Mouse (Mus musculus): Measurements from ENCODE around the gene Drd4. TPM values are rescaled to one million over a fixed set of nuclear protein-coding genes. Genes with fewer than 3 reads are reported as not detected.

Drd4 gene
- polyA plus RNA-seq, 1 experiment from 2014 or later = 1.0 TPM

DNA sequence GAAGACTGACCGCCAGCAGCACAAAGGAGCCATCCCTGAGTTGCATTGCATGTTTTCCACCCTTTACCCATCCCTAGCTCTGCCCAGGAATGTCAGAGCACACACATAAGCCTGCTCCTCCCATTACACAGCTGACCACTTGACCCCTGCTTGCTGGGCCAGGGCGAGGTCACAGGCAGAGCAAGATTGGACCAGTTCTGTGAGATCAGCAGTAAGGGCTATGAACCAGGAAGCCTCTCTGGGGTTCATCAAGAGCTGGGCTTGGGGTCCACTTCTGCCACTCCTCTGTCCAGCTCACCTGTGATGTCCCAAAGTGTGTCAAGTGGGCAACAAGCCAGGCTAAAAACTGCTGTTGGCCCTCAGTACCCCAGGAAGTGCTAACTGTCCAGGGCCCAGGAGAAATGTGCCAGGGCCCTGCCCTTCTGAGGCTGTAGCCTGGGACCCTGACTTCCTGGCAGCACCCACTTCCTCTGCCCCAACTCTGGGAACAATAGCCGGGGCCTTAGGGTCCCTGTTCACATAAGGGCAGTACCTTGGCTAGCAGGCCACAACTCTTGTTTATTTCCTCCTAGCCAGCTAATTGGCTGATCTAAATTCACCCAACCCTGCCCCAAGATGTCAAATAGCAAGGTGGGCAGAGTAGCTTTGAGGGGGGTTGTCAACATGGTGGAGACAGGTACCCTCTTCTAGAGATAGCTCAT lies 46.1 kb downstream of the Drd4 start:
- TF ChIP-seq CTCF (IDR thresholded peaks at IDR 0.05; ENCODE audit: low read depth) = no peak
- Histone ChIP-seq H3K4me3 (ENCODE audit: low read depth, low read length) (0 out of 2 replicates have a peak overlapping the region, but pooled peaks have one; percentile 29), H3K36me3 (ENCODE audit: insufficient read depth) (peaks cover 19% of the 10 kb centered on the region), H3K4me1 (ENCODE audit: insufficient read depth) (no peaks in the 10 kb centered on the region; the same call in 1 of the 2 replicates), H3K9me3 (ENCODE audit: low read depth, low read length) (no peaks in the 10 kb centered on the region), H3K27me3 (ENCODE audit: insufficient read depth, low read length) (no peaks in the 10 kb centered on the region; the same call in 1 of the 2 replicates), H3K27ac (ENCODE audit: low read depth) (no peak overlapping the region), H3K4me2 (peak overlapping the region; percentile 56; the same call in 1 of the 2 replicates), H3K9ac (no peak overlapping the region)
- ATAC-seq (ENCODE audit: insufficient read depth) = no peak
- WGBS = 55% methylated on average over 3 of the region's 3 CpGs
- no peak for DNase-seq

DNA sequence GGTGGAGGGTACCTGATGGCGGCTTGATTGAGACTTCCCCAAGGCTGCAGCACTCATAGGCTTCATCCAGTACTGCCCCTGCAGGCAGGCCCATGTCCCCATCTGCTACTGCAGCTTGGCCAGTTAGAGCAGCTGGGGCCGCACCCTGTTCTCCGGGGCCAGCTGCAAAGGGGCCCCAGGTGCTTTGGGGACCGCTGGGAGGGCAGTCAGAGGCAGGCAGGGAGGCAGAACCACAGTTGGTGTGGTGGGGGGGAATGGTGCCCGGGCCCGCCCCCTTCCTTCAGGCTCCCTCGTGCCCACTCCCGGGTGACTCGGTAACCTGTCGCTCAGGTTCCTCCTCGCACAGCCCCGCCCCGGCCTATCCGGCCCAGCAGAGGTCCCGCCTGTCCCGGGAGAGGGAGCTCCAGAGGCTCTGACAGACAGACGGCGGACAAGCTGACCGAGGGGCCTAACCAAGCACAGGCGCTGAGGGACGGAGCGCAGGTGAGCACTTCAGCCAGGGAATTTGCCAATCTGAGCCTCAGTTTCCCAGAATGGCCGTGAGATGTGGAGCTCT lies 46.8 kb downstream of the Drd4 start, which contains the start of gene Eps8l2:
TSS of gene Eps8l2 (plus strand) at position 305 of the 556 bp plus-strand sequence.
- 4% methylated on average over 23 of the region's 23 CpGs for WGBS
- Histone ChIP-seq H3K4me1 (ENCODE audit: insufficient read depth) (no peaks in the 10 kb centered on the region; the same call in 1 of the 2 replicates), H3K36me3 (ENCODE audit: insufficient read depth) (peaks cover 13% of the 10 kb centered on the region; the same call in 1 of the 2 replicates), H3K27me3 (ENCODE audit: insufficient read depth, low read length) (no peaks in the 10 kb centered on the region; the same call in 1 of the 2 replicates), H3K4me2 (peak within 1 kb of the TSS; percentile 56), H3K27ac (ENCODE audit: low read depth) (peak within 1 kb of the TSS; percentile 71; the same call in 1 of the 2 replicates), H3K4me3 (ENCODE audit: low read depth, low read length) (peak within 1 kb of the TSS; percentile 29), H3K9me3 (ENCODE audit: low read depth, low read length) (no peaks in the 10 kb centered on the region), H3K9ac (peak within 1 kb of the TSS; percentile 50)
- DNase-seq (peak; percentile 61), ATAC-seq (ENCODE audit: insufficient read depth) (peak; percentile 84)
- TF ChIP-seq CTCF (IDR thresholded peaks at IDR 0.05; ENCODE audit: low read depth) = peak; percentile 40

DNA sequence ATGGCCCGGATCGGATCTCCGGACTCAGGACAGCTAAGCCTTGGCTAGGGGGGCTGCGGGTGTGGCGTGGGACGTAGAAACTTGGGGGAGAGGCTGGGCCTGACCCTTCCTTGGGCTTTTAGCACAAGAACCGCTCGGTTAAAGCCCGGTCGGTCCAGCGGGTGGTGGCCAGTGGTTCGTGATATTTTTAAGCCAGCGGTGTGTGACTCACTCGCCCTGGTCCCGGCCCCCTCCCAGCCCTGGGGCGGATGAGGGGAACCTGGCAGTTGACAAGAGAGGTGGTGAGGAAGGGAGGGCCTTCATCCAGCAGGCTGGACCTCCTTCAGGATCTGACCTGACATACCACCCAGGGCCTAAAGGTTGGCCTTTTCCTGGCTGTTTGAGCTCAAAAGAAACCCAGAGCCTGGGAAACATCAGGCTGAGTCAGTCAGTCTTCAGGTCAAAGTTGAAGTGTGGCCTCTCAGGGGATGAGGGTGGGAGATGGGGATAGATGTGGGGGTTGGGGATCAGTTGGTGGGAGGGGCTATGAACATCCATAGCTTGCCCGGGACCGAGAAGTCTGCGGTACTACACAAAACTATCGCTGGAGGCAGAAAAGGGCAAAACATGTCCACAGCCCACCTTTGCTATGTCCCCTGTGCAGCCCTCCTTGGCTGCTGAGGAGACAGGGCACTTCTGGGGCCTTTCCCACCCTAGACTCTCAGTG lies 47.6 kb downstream of the Drd4 start:
- no peaks in the 10 kb centered on the region for H3K9me3 ChIP-seq (ENCODE audit: low read depth, low read length)
- peak; percentile 8; the same call in 1 of the 2 replicates for ATAC-seq (ENCODE audit: insufficient read depth)
- DNase-seq = no peak
- no peaks in the 10 kb centered on the region; the same call in 1 of the 2 replicates for H3K27me3 ChIP-seq (ENCODE audit: insufficient read depth, low read length)
- H3K27ac ChIP-seq (ENCODE audit: low read depth) = peak overlapping the region; percentile 71; the same call in 1 of the 2 replicates
- H3K9ac ChIP-seq = peak overlapping the region; percentile 50
- no peak for TF ChIP-seq CTCF (IDR thresholded peaks at IDR 0.05; ENCODE audit: low read depth)
- H3K4me1 ChIP-seq (ENCODE audit: insufficient read depth) = no peaks in the 10 kb centered on the region; the same call in 1 of the 2 replicates
- H3K36me3 ChIP-seq (ENCODE audit: insufficient read depth) = peaks cover 12% of the 10 kb centered on the region; the same call in 1 of the 2 replicates
- peak overlapping the region; percentile 56 for H3K4me2 ChIP-seq
- peak overlapping the region; percentile 29 for H3K4me3 ChIP-seq (ENCODE audit: low read depth, low read length)
- WGBS = 33% methylated on average over 20 of the region's 20 CpGs

DNA sequence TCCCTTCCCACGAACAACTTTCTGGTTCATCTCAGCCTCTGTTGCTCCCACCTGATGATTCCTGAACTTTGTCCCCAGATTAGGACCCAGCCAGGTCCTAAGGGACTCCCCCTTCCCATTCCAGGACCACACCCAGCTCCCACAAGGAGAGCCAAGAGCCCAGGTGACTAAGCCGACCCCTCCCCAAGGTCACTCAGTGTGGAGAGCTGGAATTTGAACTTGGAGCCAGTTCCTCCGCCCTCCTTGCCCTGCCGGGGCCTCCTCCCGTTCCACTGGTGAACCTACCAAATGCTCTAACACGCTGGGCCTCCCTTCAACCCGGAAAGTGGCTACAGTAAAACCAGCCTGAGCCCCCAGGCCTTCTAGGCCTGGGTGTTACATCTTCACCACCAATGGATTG lies 48.2 kb downstream of the Drd4 start:
- Histone ChIP-seq H3K4me2 (peak overlapping the region; percentile 56), H3K9me3 (ENCODE audit: low read depth, low read length) (no peaks in the 10 kb centered on the region), H3K36me3 (ENCODE audit: insufficient read depth) (0 out of 2 replicates have a peak, but pooled peaks cover 6% of the 10 kb centered on the region), H3K27me3 (ENCODE audit: insufficient read depth, low read length) (no peaks in the 10 kb centered on the region; the same call in 1 of the 2 replicates), H3K4me3 (ENCODE audit: low read depth, low read length) (0 out of 2 replicates have a peak overlapping the region, but pooled peaks have one; percentile 6), H3K9ac (peak overlapping the region; percentile 31), H3K4me1 (ENCODE audit: insufficient read depth) (no peaks in the 10 kb centered on the region; the same call in 1 of the 2 replicates), H3K27ac (ENCODE audit: low read depth) (peak overlapping the region; percentile 71)
- WGBS = 57% methylated on average over 7 of the region's 7 CpGs
- TF ChIP-seq CTCF (IDR thresholded peaks at IDR 0.05; ENCODE audit: low read depth) = no peak
- DNase-seq (no peak), ATAC-seq (ENCODE audit: insufficient read depth) (no peak)

DNA sequence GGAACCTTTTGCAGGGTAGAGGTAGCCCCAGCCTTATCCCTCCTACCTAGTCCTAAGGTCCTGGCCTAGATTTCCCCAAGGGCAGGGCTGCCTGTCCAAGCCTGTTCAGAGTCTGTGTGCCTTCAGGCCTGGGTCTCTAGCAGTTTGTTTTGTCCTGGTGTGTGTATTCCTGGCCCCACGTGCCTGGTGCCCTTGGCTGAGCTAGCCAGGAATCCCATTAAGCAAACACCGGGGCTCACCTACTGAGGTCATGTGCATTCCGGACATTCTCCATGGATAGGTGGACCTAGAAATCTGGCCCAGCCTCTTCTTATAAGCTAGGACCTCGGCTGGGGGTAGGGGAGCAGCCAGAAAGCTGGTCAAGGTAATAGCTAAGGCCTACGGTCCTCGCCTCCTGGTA lies 48.7 kb downstream of the Drd4 start:
- Histone ChIP-seq H3K4me2 (peak overlapping the region; percentile 56), H3K27ac (ENCODE audit: low read depth) (peak overlapping the region; percentile 71), H3K27me3 (ENCODE audit: insufficient read depth, low read length) (no peaks in the 10 kb centered on the region; the same call in 1 of the 2 replicates), H3K36me3 (ENCODE audit: insufficient read depth) (0 out of 2 replicates have a peak, but pooled peaks cover 4% of the 10 kb centered on the region), H3K4me3 (ENCODE audit: low read depth, low read length) (no peak overlapping the region), H3K9ac (peak overlapping the region; percentile 31), H3K9me3 (ENCODE audit: low read depth, low read length) (no peaks in the 10 kb centered on the region), H3K4me1 (ENCODE audit: insufficient read depth) (no peaks in the 10 kb centered on the region; the same call in 1 of the 2 replicates)
- DNase-seq (peak; percentile 34), ATAC-seq (ENCODE audit: insufficient read depth) (peak; percentile 17)
- no peak for TF ChIP-seq CTCF (IDR thresholded peaks at IDR 0.05; ENCODE audit: low read depth)
- WGBS = 54% methylated on average over 6 of the region's 6 CpGs

DNA sequence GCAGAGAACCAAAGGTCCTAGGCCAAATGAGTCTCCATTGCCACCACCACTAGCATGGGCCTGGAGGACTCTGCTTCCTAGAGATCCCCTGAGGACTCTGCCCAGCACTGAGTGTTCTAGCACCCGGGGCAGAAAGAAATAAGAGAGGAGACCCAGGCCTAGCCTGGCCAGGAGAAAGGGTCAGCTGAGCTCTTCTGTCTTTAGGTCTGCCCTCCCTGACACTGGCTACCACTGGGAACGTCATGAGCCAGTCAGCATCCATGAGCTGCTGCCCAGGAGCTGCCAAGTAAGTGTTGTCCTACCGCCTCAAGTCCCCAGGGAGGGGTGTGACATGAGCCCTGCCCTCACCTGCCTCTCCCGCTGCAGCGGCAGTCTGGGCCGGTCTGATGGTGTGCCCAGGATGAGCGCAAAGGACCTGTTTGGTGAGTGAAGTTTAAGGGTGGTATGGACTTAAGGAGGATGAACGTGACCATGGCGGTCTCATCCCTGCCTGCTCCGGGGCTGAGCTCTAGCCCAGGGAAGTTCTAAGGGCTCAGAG lies 50.0 kb downstream of the Drd4 start:
- DNase-seq = no peak

More for the DNA sequence above, 50.0 kb downstream of the Drd4 start:
- no peaks in the 10 kb centered on the region for H3K36me3 ChIP-seq (ENCODE audit: insufficient read depth)
- H3K9me3 ChIP-seq (ENCODE audit: low read depth, low read length) = no peaks in the 10 kb centered on the region
- ATAC-seq (ENCODE audit: insufficient read depth) = no peak
- H3K9ac ChIP-seq = no peak overlapping the region
- WGBS = 67% methylated on average over 10 of the region's 10 CpGs
- no peak overlapping the region for H3K4me3 ChIP-seq (ENCODE audit: low read depth, low read length)
- no peaks in the 10 kb centered on the region; the same call in 1 of the 2 replicates for H3K4me1 ChIP-seq (ENCODE audit: insufficient read depth)
- H3K4me2 ChIP-seq = no peak overlapping the region
- H3K27me3 ChIP-seq (ENCODE audit: insufficient read depth, low read length) = no peaks in the 10 kb centered on the region; the same call in 1 of the 2 replicates
- TF ChIP-seq CTCF (IDR thresholded peaks at IDR 0.05; ENCODE audit: low read depth) = no peak
- no peak overlapping the region for H3K27ac ChIP-seq (ENCODE audit: low read depth)
